Mouse (Mus musculus) retina, embryonic 14.5 days (tissue): ENCODE data around the gene Mia2.

Source experiments
- DNase-seq: peaks from one replicate; pipeline ENCODE4 v3.0.0-alpha.2; 2015; ENCODE audit warnings: low spot score

Gene Mia2

GRCm38 (mm10) chr12:59104771-59105170 is 9.2 kb downstream of the Mia2 start:
- no peak for DNase-seq

GRCm38 (mm10) chr12:59105914-59106313 is 10.3 kb downstream of the Mia2 start:
- no peak for DNase-seq

DNA sequence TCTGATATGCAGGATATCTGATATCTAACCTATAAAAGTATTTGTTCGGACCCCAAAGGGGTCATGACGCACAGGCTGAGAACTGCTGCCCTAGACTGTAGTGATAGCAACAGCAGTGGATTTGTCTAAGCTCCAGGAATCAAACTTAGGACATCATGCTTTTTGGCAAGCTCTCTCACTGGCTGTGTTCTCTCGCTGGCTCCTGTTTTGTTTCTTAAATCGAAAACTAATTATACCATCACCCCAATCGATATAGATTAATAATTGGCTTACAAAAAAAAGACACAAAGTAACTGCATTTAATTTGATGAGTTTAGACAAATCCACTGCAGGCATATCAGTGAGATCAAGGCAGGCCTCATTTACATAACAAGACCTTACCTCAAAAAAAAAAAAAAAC is 10.9 kb downstream of the Mia2 start:
- no peak for DNase-seq

DNA sequence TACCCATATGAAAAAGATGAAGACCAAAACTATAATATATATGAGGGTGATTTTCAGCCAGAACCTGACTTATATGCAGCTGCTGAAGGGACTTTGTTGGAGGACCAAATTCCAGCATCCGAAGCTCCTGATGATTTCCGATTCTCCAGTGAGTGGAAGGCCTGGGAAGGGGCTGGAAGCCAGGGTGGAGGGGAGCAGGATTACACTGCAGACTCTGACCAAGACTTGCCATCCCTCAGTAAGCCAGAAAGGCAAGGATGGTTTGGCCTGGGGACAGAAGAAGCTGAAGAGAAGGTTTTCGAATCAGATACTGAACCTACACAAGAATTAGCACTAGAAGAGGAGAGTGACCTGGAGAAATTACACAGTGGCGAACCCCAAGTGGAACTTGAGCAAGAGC is 12.3 kb downstream of the Mia2 start:
- DNase-seq, result no peak

DNA sequence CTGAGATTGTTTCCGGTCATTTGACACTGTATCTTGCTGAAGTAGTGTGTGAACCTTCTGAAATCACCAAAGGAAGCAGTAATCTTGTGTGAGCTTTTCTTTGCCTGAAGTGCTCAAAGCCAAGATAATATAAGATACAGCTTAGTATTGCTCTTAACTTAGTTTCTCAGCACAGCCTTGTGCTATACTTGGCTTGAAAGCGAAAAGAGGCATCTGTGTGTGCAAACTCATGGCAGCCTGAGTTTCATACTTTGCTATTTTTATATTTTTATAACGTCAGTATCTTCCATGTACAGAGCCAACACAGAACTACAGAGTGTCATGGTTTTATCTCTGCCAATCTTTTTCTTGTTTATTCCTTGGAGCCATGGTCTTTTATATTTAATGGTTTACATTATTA is 21.6 kb downstream of the Mia2 start:
- DNase-seq, result no peak

- DNase-seq, result no peak
Measured at GRCm38 (mm10) chr12:59125426-59125825, 29.8 kb downstream of the Mia2 start.

DNA sequence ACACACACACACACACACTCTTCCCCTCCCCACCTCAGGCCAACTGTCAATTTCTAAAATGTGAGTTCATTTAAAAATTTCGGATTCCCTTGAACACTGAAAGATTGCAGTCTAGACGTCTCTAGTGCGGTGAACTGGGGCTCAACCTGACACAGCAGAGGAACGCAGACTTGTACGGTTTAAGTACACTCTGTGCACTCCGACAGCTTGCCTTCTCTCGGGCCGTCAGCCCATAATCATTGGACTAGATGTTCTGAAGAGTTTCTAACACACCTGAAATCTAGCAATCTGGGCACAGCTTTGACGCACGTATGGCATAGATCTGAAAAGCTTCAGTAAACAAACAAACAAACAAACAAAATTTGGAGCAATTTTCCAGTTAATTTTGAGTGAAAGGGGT is 32.9 kb downstream of the Mia2 start:
- no peak for DNase-seq

- DNase-seq, result peak; percentile 42
Measured at GRCm38 (mm10) chr12:59129038-59129437, 33.4 kb downstream of the Mia2 start.

DNA sequence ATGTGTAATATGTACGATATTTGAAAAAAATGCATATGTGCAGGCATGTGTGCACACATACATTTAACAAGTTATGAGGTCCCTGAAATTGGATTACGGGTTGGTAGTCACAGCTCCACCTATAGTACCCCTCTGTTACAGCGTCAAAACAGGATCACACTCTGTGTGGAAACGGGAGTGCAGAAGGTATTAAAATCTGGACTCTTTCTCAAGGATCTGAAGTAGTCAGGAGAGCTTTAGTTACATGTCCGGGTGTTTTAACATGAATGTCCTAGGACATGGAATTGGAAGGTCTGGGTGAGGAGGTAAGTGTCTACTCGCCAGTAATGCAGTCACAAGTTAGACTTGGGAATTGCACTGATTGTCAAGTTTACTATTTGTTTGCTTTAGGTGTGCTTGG is 34.0 kb downstream of the Mia2 start:
- peak; percentile 79 for DNase-seq

DNA sequence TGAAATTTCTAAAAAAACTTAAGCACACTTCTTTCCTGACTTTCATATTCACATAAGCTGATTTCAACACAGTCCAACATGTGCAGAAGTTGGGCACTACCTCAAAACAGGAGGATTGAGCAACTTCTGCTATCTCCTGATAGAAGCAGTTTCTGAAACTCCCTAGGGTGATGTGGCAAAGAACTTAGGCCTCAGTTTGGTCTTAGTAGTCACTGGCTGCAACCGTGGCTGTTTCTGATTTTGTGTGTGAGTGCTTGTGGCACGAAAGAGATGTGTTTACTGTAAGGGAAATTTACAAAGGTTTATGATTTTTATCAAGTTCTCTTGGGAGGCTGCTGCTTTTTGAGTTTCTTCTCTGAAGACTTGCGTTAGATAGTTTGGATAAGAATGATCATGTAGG is 34.6 kb downstream of the Mia2 start:
- peak; percentile 5 for DNase-seq

DNA sequence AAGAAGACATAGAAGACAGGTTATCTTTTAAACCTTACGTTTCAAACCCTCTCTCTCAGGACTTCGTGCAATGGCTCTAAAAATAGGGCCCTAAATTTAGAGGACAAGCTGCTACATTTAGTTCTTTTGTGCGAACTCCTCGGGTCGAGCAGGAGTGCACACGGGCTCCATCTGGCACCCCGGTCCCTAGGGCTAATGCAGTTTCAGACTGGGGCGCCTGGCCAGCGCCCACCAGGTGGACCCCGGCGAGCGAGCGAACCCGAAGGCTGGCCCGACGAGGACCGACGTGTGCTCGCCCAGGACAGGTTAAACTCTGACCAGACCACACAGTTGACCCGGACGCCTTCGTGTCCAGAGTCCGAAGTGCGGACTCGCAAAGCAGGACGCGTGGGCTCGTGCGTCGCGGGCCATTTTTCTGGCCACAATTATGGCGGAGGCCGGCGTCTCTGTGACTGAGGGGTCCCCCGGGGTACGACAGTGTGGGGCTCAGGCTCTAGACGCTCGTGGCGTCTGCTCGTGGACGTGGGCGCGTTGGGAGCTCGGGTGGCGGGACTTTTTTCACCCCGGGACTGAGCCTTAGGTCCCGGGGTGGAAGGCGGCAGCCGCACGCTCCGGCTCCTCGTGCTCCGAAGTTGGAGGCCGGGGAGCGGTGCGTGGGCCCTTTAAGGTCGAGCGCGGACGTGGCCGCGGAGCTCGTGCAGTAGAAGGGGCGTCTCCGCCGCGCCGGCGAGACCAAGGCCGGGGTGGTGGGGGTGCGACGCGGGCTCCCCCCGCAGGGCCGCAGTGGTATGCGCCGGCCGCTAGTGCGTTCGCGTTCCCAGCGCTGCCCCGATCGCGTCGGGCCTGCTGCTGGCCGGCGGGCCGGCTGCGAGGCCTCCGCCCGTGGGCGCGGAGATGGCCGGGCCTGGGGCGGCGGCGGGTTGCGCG is 35.3 kb downstream of the Mia2 start:
- peak; percentile 93 for DNase-seq

- no peak for DNase-seq
Measured at GRCm38 (mm10) chr12:59131578-59131946, 36.0 kb downstream of the Mia2 start.

- DNase-seq, result no peak
Measured at GRCm38 (mm10) chr12:59132462-59132861, 36.9 kb downstream of the Mia2 start.

GRCm38 (mm10) chr12:59132940-59133339 is 37.3 kb downstream of the Mia2 start:
- no peak for DNase-seq

DNA sequence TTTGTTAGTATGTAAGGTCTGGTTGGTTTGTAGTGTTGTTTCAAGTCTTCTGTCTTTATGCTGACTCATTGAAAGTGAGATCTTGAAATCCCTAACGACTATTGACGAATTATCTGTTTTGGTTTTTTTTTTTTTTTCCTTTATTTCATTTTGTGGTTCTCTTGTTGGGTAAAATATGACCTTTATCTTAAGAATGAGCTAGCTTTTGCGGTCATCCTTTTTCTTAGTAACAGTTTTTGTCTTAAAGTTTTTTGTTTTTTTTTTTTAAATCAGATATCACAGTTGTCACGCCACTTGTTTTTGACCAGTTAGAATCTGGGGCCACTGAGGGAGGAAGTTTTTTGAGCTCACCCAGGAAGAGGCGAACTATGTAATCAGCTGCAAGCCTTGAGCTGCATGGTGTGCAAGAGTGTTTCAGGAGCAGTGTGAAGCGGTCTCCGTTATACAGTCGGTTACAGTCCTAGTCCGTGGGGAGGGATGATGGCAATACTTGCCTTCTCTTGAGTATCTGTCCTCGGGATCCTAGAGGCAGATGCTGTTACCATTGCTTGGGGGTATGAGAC is 37.9 kb downstream of the Mia2 start:
- DNase-seq, result no peak

- no peak for DNase-seq
Measured at GRCm38 (mm10) chr12:59135096-59135495, 39.5 kb downstream of the Mia2 start.

- DNase-seq, result no peak
Measured at GRCm38 (mm10) chr12:59135533-59136300, 40.1 kb downstream of the Mia2 start.

DNA sequence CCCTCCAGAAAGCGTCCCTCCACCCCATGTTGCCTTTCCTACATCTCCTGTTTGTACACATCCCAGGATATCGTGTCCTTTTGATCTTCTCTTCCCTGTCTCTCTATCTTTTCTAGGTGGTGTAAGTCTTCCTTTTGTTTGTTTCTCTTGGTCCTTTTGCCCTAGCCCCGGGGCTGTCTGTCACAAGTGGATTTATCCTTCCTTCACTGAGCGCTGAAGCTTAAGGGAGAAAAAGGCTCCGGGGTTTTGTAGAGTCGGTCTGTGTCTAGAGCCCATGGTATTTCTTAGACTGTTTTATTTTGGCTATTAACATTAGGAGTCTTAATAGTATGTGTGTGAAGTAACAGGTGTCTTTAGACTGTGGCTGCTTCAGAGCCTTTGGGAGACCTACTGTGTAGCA is 41.4 kb downstream of the Mia2 start:
- DNase-seq, result no peak

DNA sequence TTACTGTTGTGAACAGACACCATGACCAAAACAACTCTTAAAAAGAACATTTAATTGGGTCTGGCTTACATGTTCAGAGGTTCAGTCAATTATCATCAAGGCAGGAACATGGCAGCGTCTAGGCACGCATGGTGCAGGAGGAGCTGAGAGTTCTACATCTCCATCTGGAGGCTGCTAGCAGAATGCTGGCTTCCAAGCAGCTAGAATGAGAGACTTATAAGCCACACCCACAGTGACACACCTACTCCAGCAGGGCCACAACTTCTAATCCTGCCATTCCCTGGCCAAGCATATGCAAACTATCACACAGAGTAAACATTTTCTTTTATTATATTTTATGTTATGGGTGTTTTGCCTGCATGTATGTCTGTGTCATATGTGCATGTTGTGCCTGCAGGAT is 43.8 kb downstream of the Mia2 start:
- no peak for DNase-seq

DNA sequence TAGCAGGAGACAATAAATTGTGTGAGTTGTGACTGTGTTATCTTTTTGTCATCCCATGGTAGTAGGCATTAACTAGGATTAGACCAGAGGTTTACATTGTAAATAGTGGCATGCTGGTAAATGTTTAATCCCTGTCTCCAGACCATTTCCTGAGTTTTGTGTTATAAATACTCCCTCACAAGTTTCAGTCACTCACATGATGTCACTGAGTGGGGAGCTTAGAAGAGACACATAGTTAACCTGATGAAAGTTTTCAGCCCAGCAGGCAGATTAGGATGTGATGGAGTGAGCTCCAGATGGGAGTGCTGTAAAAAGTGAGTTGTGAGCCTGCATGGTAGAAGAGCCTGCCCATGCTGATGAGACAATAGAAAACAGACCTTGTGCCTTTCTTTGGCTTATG is 49.5 kb downstream of the Mia2 start:
- DNase-seq, result no peak

- no peak for DNase-seq
Measured at GRCm38 (mm10) chr12:59149691-59150090, 54.1 kb downstream of the Mia2 start.

DNA sequence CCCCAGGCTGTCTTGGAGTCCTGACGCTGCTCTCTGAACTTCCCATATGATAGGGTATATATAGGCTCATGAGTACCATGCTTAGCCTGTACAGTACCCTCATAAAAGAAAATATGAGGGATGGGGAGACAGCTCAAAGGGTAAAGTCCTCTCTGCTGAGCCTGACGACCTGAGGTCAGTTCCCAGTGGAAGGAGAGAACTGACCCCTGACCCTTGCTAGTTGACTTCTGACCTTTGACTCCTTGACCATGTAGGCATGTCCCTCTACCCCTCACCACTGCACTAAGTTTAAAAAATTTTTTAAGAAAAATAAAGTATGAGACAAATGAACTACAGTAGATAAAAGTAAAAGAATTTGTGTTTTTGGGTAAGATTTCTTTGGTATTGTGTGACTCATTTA is 65.5 kb downstream of the Mia2 start:
- no peak for DNase-seq

GRCm38 (mm10) chr12:59162797-59163196 is 67.2 kb downstream of the Mia2 start:
- no peak for DNase-seq
